Comparison of ENCODE assay signal across 8 mouse cellular contexts in genomic region chrX:60547098-60547443, GRCm38 (mm10). TPM values are rescaled to one million over a fixed set of nuclear protein-coding genes. Genes with fewer than 3 reads are reported as not detected.
DNase-seq lines count a peak whose midpoint lies in the region; ATAC-seq and TF ChIP-seq lines count a peak whose summit lies in the region.

No protein-coding gene starts in this region.

- no peak for TF ChIP-seq EP300 in heart, adult 2 months (IDR thresholded peaks at IDR 0.05; ENCODE audit: insufficient read depth, low read depth, low read length)

- WGBS in heart, adult 2 months = 15% methylated on average over 16 of the region's 16 CpGs
- WGBS in forebrain, postnatal 0 days = 28% methylated on average over 16 of the region's 16 CpGs
- 11% methylated on average over 16 of the region's 16 CpGs for WGBS in liver, embryonic 16.5 days (ENCODE audit: insufficient replicate concordance)

- H3K4me3 ChIP-seq in heart, adult 2 months = peak overlapping the region; percentile 38; the same call in 1 of the 2 replicates
- peak overlapping the region; percentile 51 for H3K4me3 ChIP-seq in forebrain, postnatal 0 days (ENCODE audit: low read depth, low read length)
- H3K4me3 ChIP-seq in liver, embryonic 16.5 days (ENCODE audit: low read depth, low read length) = peak overlapping the region; percentile 46

- no peaks in the 10 kb centered on the region for H3K79me2 ChIP-seq in heart, adult 2 months (replicated peaks; ENCODE audit: control insufficient read depth, insufficient read depth, low read length)

- TF ChIP-seq CTCF in heart, adult 2 months (IDR thresholded peaks at IDR 0.05) = no peak
- no peak for TF ChIP-seq CTCF in forebrain, postnatal 0 days (IDR thresholded peaks at IDR 0.05; ENCODE audit: low read depth)

- H3K9me3 ChIP-seq in forebrain, postnatal 0 days (ENCODE audit: low read length) = no peaks in the 10 kb centered on the region
- no peaks in the 10 kb centered on the region for H3K9me3 ChIP-seq in liver, embryonic 16.5 days (replicated peaks; ENCODE audit: control insufficient read depth, low read length)

- peak overlapping the region; percentile 55; the same call in 1 of the 2 replicates for H3K9ac ChIP-seq in heart, adult 2 months (ENCODE audit: low read depth, low read length)
- peak overlapping the region; percentile 60 for H3K9ac ChIP-seq in forebrain, postnatal 0 days
- no peak overlapping the region for H3K9ac ChIP-seq in liver, embryonic 16.5 days (ENCODE audit: low read depth, low read length)

- no peak for DNase-seq in heart, adult 2 months
- DNase-seq in heart, adult 8-10 months (ENCODE audit: low spot score) = no peak
- peak; percentile 54 for DNase-seq in A20 (ENCODE audit: low read depth, low spot score)
- DNase-seq in forebrain, postnatal 0 days = no peak
- DNase-seq in left cerebral cortex, postnatal 10 days (ENCODE audit: extremely low spot score in 1 of 2, low spot score in 2 of 2) = no peak
- DNase-seq in layer of hippocampus, adult 11-12 months (ENCODE audit: low spot score) = no peak
- no peak for DNase-seq in left cerebral cortex, postnatal 4 days

- H3K36me3 ChIP-seq in heart, adult 2 months (ENCODE audit: control insufficient read depth, insufficient read depth, low read length) = no peaks in the 10 kb centered on the region
- H3K36me3 ChIP-seq in forebrain, postnatal 0 days (ENCODE audit: insufficient read depth) = no peaks in the 10 kb centered on the region
- no peaks in the 10 kb centered on the region for H3K36me3 ChIP-seq in liver, embryonic 16.5 days (ENCODE audit: control insufficient read depth, insufficient read depth)

- H3K4me1 ChIP-seq in heart, adult 2 months (ENCODE audit: control insufficient read depth, insufficient read depth, low read length) = no peaks in the 10 kb centered on the region; the same call in 1 of the 2 replicates
- H3K4me1 ChIP-seq in forebrain, postnatal 0 days (ENCODE audit: insufficient read depth) = no peaks in the 10 kb centered on the region
- no peaks in the 10 kb centered on the region for H3K4me1 ChIP-seq in liver, embryonic 16.5 days (ENCODE audit: control insufficient read depth, low read depth, low read length)

- peak overlapping the region; percentile 53 for H3K4me2 ChIP-seq in forebrain, postnatal 0 days (ENCODE audit: low read depth)
- H3K4me2 ChIP-seq in liver, embryonic 16.5 days (ENCODE audit: low read depth, low read length) = peak overlapping the region; percentile 62

- TF ChIP-seq POLR2A in heart, adult 2 months (IDR thresholded peaks at IDR 0.05; ENCODE audit: insufficient read depth, low read depth, low read length) = no peak

- no peak overlapping the region for H3K27ac ChIP-seq in heart, adult 2 months
- no peak overlapping the region for H3K27ac ChIP-seq in forebrain, postnatal 0 days (ENCODE audit: low read depth, low read length)
- H3K27ac ChIP-seq in liver, embryonic 16.5 days (ENCODE audit: low read length) = no peak overlapping the region

- H3K27me3 ChIP-seq in heart, adult 2 months (ENCODE audit: control insufficient read depth, insufficient read depth, low read length) = peaks cover 4% of the 10 kb centered on the region
- no peaks in the 10 kb centered on the region for H3K27me3 ChIP-seq in forebrain, postnatal 0 days (ENCODE audit: insufficient read depth, low read length)
- H3K27me3 ChIP-seq in liver, embryonic 16.5 days (ENCODE audit: control insufficient read depth, insufficient read depth, low read depth, low read length) = peaks cover 20% of the 10 kb centered on the region

- intact Hi-C loops in heart, adult 2 months (cut with DNase I) = no loop called here
- intact Hi-C loops in left cerebral cortex, postnatal 10 days (cut with DNase I) = no loop called here
- intact Hi-C loops in left cerebral cortex, postnatal 4 days (cut with DNase I) = no loop called here

- ATAC-seq in forebrain, postnatal 0 days = no peak
- no peak for ATAC-seq in liver, embryonic 16.5 days (ENCODE audit: low read depth)

RNA-seq across cellular contexts. Expression of gene Gm7073, which starts 8.0 kb away (rescaled TPM):
- not detected for total RNA-seq in heart, adult 2 months (2021)
- not detected in 2 replicates for polyA plus RNA-seq in heart, adult 2 months (2012; rRNA removed)
- total RNA-seq in heart, adult 8-10 months (2022) = not detected
- not detected in 2 replicates for total RNA-seq in forebrain, postnatal 0 days (2014; rRNA removed)
- not detected in 2 replicates for polyA plus RNA-seq in forebrain, postnatal 0 days (2015; fragmentation: Nextera tagmentation; extraction: Ambion mirVana)
- not detected in 2 replicates for polyA plus RNA-seq in liver, embryonic 16.5 days (2015; fragmentation: Nextera tagmentation; extraction: Ambion mirVana)
- total RNA-seq in left cerebral cortex, postnatal 10 days (2021) = not detected
- total RNA-seq in left cerebral cortex, postnatal 4 days (2021) = not detected

RNA-seq across cellular contexts. Expression of gene Atp11c, which starts 45.4 kb away (rescaled TPM):
- total RNA-seq in heart, adult 2 months (2021) = 1 to 10 TPM; 5.8 to 6.3 TPM
- polyA plus RNA-seq in heart, adult 2 months (2012; rRNA removed) = 3.6 and 6.6 TPM in 2 replicates
- 1 to 10 TPM; 5.3 to 5.7 (median 5.6) TPM for total RNA-seq in heart, adult 8-10 months (2022)
- 20.9 and 28.0 TPM in 2 replicates for total RNA-seq in forebrain, postnatal 0 days (2014; rRNA removed)
- polyA plus RNA-seq in forebrain, postnatal 0 days (2015; fragmentation: Nextera tagmentation; extraction: Ambion mirVana) = 5.2 and 6.8 TPM in 2 replicates
- 3.1 and 3.5 TPM in 2 replicates for polyA plus RNA-seq in liver, embryonic 16.5 days (2015; fragmentation: Nextera tagmentation; extraction: Ambion mirVana)
- 10 to 100 TPM; 11.9 to 12.1 TPM for total RNA-seq in left cerebral cortex, postnatal 10 days (2021)
- 10 to 100 TPM; 23.2 to 26.0 TPM for total RNA-seq in left cerebral cortex, postnatal 4 days (2021)
